Mouse (Mus musculus) midbrain, embryonic 14.5 days (tissue): ENCODE data around the gene Vstm2b. TPM values are rescaled to one million over a fixed set of nuclear protein-coding genes. Genes with fewer than 3 reads are reported as not detected.

Experiments
- ATAC-seq: fragments of 200-750 bp; cut with Nextera tagmentation; 2 replicates; pipeline ENCODE4 v1.8.0; 2017; ENCODE audit warnings: moderate number of reproducible peaks, moderate library complexity; ENCODE audit not compliant: low FRiP score, low TSS enrichment
- DNase-seq: peaks from one replicate; pipeline ENCODE4 v3.0.0-alpha.2; 2015
- H3K27ac ChIP-seq: fragments of 300-500 bp; sonication (generic); replicated peaks from 2 replicates; pipeline ENCODE4 v1.5.1; 2014; ENCODE audit warnings: mild to moderate bottlenecking, low read depth, low read length, moderate library complexity
- H3K27me3 ChIP-seq: fragments of 300-500 bp; sonication (generic); 2 replicates; pipeline ENCODE4 v1.6.1; 2014; ENCODE audit warnings: low read length, control low read depth, mixed read lengths; ENCODE audit not compliant: control insufficient read depth, insufficient read depth
- H3K36me3 ChIP-seq: fragments of 300-500 bp; sonication (generic); 2 replicates; pipeline ENCODE4 v1.6.1; 2014; ENCODE audit warnings: low read length, control low read depth; ENCODE audit not compliant: control insufficient read depth, insufficient read depth
- H3K4me1 ChIP-seq: fragments of 300-500 bp; sonication (generic); 2 replicates; pipeline ENCODE4 v1.6.1; 2014; ENCODE audit warnings: mild to moderate bottlenecking, antibody characterized with exemption, low read length, control low read depth; ENCODE audit not compliant: control insufficient read depth, insufficient read depth
- H3K4me2 ChIP-seq: fragments of 300-500 bp; sonication (generic); 2 replicates; pipeline ENCODE4 v1.6.1; 2014; ENCODE audit warnings: mild to moderate bottlenecking, low read length, moderate library complexity
- H3K4me3 ChIP-seq: fragments of 300-500 bp; sonication (generic); replicated peaks from 2 replicates; pipeline ENCODE4 v1.5.1; 2014; ENCODE audit warnings: low read depth, low read length
- H3K9ac ChIP-seq: fragments of 300-500 bp; sonication (generic); replicated peaks from 2 replicates; pipeline ENCODE4 v1.6.1; 2014; ENCODE audit warnings: mild to moderate bottlenecking, low read length, moderate library complexity
- H3K9me3 ChIP-seq: fragments of 300-500 bp; sonication (generic); 2 replicates; pipeline ENCODE4 v1.6.1; 2016; ENCODE audit warnings: low read length, control low read depth, mixed read lengths; ENCODE audit not compliant: control insufficient read depth
- WGBS: fragments of 180-500 bp; shearing (Covaris S2); extraction: QIAGEN DNeasy Blood & Tissue Kit; methylation state at CpG from one replicate; pipeline ENCODE4 v1.1.7; 2014; 5-methylcytosine and 5-hydroxymethylcytosine counted together
- polyA plus RNA-seq: library from polyadenylated mRNA; unstranded; fragments of >200 nt; fragmentation: Nextera tagmentation; extraction: Ambion mirVana; gene quantifications from 2 replicates; pipeline ENCODE4 v1.2.1, GENCODE M21; 2014

Vstm2b gene
- polyA plus RNA-seq, 1 experiment from 2014 or later: 21.1 TPM

DNA sequence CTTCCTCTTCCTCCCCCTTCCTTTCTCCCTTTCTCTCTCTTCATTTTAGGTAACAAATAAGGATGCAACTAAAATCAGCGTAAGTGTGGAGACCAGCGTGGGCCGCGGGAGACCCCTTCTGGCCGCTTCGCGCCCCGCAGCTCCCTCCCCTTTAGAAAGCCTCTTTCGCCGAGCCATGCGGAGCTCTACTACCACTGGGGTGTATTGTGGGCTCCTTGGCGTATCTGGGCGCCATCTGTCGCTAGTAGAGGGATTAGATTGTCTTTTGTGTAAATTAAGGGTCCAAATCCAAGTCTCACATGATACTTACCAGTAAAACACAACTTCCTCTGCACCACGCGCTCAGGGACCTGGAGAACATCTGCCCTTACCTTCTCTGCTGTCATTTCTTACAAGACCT is 3.1 kb downstream of the Vstm2b start:
- Histone ChIP-seq H3K4me1 (peaks cover 29% of the 10 kb centered on the region), H3K36me3 (no peaks in the 10 kb centered on the region), H3K9ac (peak overlapping the region; percentile 17; the same call in 1 of the 2 replicates), H3K9me3 (no peaks in the 10 kb centered on the region), H3K27me3 (peaks cover 11% of the 10 kb centered on the region; the same call in 1 of the 2 replicates), H3K4me3 (peak overlapping the region; percentile 70), H3K4me2 (peak overlapping the region; percentile 98), H3K27ac (no peak overlapping the region; the same call in 1 of the 2 replicates)
- DNase-seq: peak; percentile 94
- ATAC-seq: peak; percentile 79
- 1% methylated on average over 16 of the region's 16 CpGs for WGBS

DNA sequence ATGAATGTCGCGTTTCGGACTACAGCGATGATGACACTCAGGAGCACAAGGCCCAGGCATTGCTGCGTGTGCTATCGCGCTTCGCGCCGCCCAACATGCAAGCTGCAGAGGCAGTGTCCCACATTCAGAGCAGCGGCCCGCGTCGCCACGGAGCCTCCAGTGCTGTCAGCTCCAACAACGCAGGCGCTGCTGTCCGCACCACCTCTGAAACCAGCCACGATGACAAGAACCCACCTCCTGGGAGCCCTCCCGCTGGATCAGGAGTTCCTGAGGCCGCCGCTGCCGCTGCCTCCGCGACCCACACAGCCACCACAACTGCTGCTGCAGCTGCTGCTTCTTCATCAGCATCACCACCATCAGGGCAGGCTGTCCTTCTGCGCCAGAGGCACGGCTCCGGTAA is 4.4 kb downstream of the Vstm2b start:
- WGBS: 13% methylated on average over 28 of the region's 28 CpGs
- peak overlapping the region; percentile 98 for H3K4me2 ChIP-seq
- H3K27ac ChIP-seq: 0 out of 2 replicates have a peak overlapping the region, but pooled peaks have one; percentile 32
- DNase-seq: peak; percentile 75
- peaks cover 11% of the 10 kb centered on the region; the same call in 1 of the 2 replicates for H3K27me3 ChIP-seq
- H3K4me3 ChIP-seq: peak overlapping the region; percentile 35
- no peak for ATAC-seq
- H3K9ac ChIP-seq: peak overlapping the region; percentile 56
- no peaks in the 10 kb centered on the region for H3K36me3 ChIP-seq
- H3K9me3 ChIP-seq: no peaks in the 10 kb centered on the region
- H3K4me1 ChIP-seq: peaks cover 29% of the 10 kb centered on the region

DNA sequence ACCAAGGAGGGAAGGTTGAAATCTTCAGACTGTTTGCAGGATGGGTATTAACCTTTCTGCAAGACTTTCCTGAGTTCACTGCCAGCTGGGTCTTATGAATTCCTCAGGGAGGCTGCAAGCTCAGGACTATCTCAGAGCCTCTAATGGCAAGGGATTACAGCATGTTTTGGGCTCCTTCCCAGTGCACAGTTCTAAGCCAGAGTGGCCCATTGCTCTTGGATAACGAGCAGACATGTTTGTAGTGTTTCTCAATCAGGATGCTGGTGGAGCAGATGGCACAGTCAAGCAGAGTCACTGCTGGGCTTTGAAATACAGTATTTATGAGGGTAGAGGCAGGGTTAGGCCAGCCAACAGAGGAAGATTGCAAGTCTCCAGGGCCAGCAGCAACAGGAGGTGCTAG is 8.4 kb downstream of the Vstm2b start:
- H3K9me3 ChIP-seq: no peaks in the 10 kb centered on the region
- H3K36me3 ChIP-seq: 0 out of 2 replicates have a peak, but pooled peaks cover 5% of the 10 kb centered on the region
- WGBS: 68% methylated on average over 1 of the region's 1 CpGs

DNA sequence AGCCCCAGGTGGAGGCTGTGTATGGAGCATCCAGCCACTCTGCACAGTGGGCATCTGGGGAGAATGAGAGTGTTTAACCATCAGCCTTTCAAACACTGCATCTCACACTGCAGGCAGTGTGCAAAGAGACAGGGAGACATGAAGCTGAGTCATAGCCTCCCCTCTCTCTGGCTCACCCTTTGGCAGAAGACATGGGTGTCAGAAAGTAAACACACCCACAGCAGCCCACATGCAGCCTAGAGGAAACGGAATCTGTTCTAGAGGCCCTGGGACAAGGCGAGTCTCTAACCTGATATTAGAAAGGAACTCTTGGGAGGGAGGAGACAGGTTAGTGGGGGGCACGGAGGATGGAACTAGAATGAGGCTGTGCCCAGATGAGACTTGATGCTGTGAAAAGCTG is 18.6 kb downstream of the Vstm2b start:
- no peaks in the 10 kb centered on the region for H3K9me3 ChIP-seq
- H3K27ac ChIP-seq: no peak overlapping the region
- ATAC-seq: no peak
- no peak overlapping the region for H3K4me2 ChIP-seq
- no peaks in the 10 kb centered on the region for H3K4me1 ChIP-seq
- H3K4me3 ChIP-seq: no peak overlapping the region
- H3K36me3 ChIP-seq: no peaks in the 10 kb centered on the region
- H3K27me3 ChIP-seq: no peaks in the 10 kb centered on the region
- WGBS: 90% methylated on average over 3 of the region's 3 CpGs
- no peak overlapping the region for H3K9ac ChIP-seq
- no peak for DNase-seq

More for the DNA sequence above, 8.4 kb downstream of the Vstm2b start:
- no peak overlapping the region for H3K4me2 ChIP-seq
- H3K4me1 ChIP-seq: peaks cover 19% of the 10 kb centered on the region
- ATAC-seq: no peak
- H3K9ac ChIP-seq: no peak overlapping the region
- no peak for DNase-seq
- no peak overlapping the region for H3K27ac ChIP-seq
- peaks cover 11% of the 10 kb centered on the region; the same call in 1 of the 2 replicates for H3K27me3 ChIP-seq
- H3K4me3 ChIP-seq: no peak overlapping the region

DNA sequence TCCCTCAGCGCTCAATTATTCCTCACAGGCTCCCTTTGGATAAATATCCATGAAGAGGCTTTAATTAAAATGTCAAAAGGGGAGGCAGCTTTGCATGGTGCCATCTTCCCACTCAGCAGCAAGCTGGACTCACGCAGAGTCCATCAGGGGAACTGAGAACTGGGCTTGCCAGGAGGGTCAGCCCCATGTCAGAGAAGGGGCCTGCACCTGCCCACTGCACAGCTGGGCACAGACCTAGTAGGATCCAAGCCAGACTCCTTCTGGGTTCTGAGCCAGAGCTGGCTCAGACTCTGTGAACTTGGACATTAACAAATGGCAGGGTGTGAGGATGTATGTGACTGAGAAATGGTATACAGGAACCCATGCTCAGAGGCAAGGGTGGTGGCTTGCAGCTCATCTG is 22.0 kb downstream of the Vstm2b start:
- no peak for DNase-seq
- 0 out of 2 replicates have a peak, but pooled peaks have one; percentile 43 for ATAC-seq
- H3K27me3 ChIP-seq: no peaks in the 10 kb centered on the region
- no peak overlapping the region for H3K27ac ChIP-seq
- no peaks in the 10 kb centered on the region for H3K9me3 ChIP-seq
- no peaks in the 10 kb centered on the region for H3K4me1 ChIP-seq
- no peak overlapping the region for H3K4me2 ChIP-seq
- H3K4me3 ChIP-seq: no peak overlapping the region
- no peak overlapping the region for H3K9ac ChIP-seq
- no peaks in the 10 kb centered on the region for H3K36me3 ChIP-seq
- 69% methylated on average over 2 of the region's 2 CpGs for WGBS

DNA sequence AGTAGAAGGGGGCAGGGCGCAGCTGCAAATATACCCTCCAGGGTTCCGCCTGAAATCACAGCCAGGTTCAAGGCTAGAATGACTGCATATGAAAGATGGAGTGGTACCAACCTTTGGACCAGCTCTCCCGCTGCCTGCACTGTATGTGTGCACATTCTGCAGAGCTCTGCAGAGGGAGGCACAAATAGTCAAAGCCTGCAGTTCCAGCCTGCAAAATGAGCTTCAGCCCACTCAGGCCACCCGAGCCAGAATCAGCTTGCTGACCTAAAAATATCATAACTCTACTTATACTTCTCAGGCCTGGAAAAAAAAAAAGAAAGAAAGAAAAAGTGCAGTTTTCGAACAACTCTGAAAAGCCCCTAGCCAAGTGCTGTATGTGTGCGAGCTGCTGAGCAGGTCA is 23.2 kb downstream of the Vstm2b start:
- H3K4me3 ChIP-seq: no peak overlapping the region
- WGBS: 93% methylated on average over 6 of the region's 6 CpGs
- no peaks in the 10 kb centered on the region for H3K4me1 ChIP-seq
- no peak overlapping the region for H3K27ac ChIP-seq
- no peaks in the 10 kb centered on the region for H3K9me3 ChIP-seq
- H3K36me3 ChIP-seq: no peaks in the 10 kb centered on the region
- DNase-seq (no peak), ATAC-seq (no peak)
- no peak overlapping the region for H3K4me2 ChIP-seq
- no peaks in the 10 kb centered on the region for H3K27me3 ChIP-seq
- H3K9ac ChIP-seq: no peak overlapping the region

DNA sequence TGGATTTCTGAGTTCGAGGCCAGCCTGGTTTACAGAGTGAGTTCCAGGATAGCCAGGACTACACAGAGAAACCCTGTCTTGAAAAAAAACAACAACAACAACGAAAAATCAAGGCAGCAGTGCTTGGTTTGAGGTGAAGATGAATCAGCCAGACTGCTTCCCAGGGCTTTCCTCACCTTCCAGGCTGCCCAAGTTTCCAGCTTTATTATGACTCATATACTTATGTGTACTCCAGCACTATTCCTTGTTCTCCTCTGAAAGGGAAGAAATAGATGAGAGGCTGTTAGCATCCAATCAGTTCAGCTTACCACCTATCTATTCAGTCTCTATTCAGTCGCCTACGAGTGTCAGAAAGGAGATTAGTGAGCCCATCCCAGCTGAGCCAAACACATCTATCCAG is 24.7 kb downstream of the Vstm2b start:
- Histone ChIP-seq H3K9me3 (no peaks in the 10 kb centered on the region), H3K4me3 (no peak overlapping the region), H3K4me1 (no peaks in the 10 kb centered on the region), H3K27me3 (no peaks in the 10 kb centered on the region), H3K27ac (no peak overlapping the region), H3K4me2 (no peak overlapping the region), H3K9ac (no peak overlapping the region), H3K36me3 (no peaks in the 10 kb centered on the region)
- DNase-seq (no peak), ATAC-seq (no peak)
- WGBS: 81% methylated on average over 4 of the region's 4 CpGs

DNA sequence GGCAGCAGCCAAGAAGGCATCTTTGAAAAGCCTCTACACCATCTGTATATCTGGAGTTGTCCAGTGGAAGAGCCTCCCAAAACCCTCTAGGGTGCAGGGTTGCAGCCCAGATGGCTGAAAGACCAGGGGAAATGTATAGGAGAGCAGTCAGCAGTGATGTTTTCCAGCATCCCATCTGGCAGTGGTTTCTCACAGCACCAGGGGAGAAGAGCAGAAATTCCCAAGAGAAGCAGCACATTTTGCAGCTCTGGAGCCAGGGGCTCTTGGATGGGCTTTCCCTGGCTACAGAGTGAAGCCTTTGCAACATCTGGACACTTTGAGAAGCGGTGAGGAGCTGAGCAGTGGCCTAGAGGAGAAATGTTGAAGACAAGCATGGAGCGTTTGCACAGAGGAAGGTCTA is 30.3 kb downstream of the Vstm2b start:
- Histone ChIP-seq H3K27ac (no peak overlapping the region), H3K27me3 (no peaks in the 10 kb centered on the region), H3K36me3 (peaks cover 3% of the 10 kb centered on the region; the same call in 1 of the 2 replicates), H3K9me3 (no peaks in the 10 kb centered on the region), H3K9ac (no peak overlapping the region), H3K4me2 (no peak overlapping the region), H3K4me3 (no peak overlapping the region), H3K4me1 (no peaks in the 10 kb centered on the region)
- no peak for ATAC-seq
- WGBS: 95% methylated on average over 2 of the region's 2 CpGs
- DNase-seq: no peak

DNA sequence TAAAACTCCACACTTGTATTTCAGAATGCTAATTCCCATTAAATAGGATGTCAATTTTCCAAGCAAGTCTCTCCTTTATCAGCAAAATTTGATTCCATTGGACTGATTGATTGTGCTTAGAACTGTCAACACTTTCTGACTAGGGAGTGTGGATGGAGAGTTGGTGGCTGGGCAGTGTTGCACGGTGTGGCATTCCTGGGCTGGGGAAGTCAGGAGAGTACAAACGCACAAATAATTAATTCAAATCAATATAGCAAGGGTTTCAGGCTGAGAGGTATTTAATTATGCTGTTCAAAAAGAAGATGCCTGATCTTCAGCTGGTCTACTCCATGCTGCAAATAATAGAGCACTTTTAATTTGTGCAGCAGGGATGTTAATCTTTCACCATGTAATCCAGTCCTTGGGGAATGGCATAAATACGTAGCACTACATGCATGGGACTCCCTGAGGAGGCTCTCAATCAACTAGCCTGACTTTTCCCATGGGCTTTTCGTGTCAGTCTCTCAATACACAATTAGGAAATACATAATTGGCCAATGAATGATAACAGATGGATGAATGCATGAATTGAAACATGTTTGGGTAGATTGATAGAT is 38.6 kb downstream of the Vstm2b start:
- Histone ChIP-seq H3K9ac (no peak overlapping the region), H3K36me3 (no peaks in the 10 kb centered on the region), H3K4me3 (no peak overlapping the region), H3K27me3 (no peaks in the 10 kb centered on the region), H3K4me1 (no peaks in the 10 kb centered on the region), H3K9me3 (no peaks in the 10 kb centered on the region), H3K4me2 (no peak overlapping the region), H3K27ac (no peak overlapping the region)
- WGBS: 51% methylated on average over 4 of the region's 4 CpGs
- peak; percentile 48 for ATAC-seq
- peak; percentile 45 for DNase-seq
